Mouse (Mus musculus) mouse embryonic stem cell (cell line): ENCODE measurements around the gene Nfatc2.

Source experiments
- in situ Hi-C, 2 experiments: fragments of 300-500 bp; cut with MboI; formaldehyde crosslinking; loops; 1 replicate in 1 of 2; 3 replicates in 1 of 2; pipeline ENCODE4 v1.14.3; 2019 to 2020; ENCODE audit warnings: low sequenced_read_pairs in 2 of 2, low pct_unique_long_range_greater_than_20kb in 1 of 2, mixed read lengths in 1 of 2; ENCODE audit not compliant: unreplicated experiment in 1 of 2

Nfatc2 gene

DNA sequence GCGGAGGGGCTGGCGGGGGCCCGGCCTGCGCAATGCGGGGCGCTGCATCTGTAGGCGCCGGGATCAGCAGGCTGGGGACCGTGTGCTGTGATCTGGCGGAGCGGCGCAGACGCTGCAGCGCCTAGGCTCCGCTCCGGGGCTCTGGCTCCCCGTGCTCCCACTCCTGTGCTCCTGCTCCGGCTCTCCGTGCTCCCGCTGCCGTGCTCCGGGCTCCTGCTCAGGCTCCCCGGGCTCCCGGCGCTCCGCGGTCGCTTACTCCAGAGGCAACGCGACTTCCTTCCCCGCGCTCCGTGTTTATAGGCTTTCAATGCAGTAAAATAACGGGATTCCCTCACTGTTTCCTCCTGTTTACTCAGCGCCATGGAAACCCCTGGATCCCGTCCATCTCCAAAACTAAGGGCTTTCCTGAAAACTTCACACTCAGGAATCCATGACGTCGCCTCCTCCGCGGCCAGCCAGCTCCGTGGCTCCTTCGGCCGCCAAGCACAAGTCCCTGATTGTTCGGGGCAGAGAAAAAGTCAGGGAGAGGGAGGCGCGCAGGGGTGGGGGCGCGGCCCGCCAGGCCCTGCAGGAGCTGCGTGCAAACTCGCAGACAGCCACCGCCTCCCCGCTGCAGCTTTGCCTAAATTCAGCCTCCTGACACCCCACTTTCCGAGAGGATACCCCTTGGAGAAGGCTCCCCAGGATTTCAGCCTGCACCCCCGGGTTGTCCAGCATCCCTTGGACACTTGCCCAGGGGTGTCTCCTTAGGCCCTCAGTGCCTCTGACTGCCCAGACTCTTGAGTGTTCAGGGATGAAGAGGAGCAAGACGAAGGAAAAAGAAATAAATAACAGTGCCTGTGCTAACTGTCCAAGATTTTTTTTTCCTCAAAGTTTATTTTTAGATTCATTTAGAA, at the start of gene Nfatc2:
Gene Nfatc2, minus strand, starts transcription at position 167 of the 896 bp plus-strand sequence.
- in situ Hi-C loops, result no loop called here

DNA sequence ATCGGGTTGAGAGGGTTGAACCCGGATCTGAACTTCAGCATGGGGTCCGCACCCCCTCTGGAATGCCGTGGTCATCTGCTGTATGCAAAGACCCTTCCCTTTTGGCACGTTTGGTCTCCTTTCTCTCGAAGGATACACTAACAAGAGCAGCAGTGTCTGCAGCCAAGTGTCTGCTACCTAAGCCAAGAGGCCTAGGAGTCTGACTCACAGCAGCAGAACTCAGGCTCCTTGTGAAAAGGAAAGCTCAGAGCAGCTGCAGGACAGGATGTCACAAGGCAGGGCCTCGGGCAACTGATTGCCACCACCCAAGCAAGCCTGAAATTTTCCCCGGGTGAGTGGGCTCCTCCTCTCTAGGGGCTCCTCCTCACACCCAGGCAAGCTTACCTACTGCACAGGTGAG, 46.7 kb upstream of the Nfatc2 start:
- in situ Hi-C loops, result loop anchor here in 1 of 2 experiments (25.0 kb wide), 1 partner anchor 386 kb away; no protein-coding TSS in a partner anchor

DNA sequence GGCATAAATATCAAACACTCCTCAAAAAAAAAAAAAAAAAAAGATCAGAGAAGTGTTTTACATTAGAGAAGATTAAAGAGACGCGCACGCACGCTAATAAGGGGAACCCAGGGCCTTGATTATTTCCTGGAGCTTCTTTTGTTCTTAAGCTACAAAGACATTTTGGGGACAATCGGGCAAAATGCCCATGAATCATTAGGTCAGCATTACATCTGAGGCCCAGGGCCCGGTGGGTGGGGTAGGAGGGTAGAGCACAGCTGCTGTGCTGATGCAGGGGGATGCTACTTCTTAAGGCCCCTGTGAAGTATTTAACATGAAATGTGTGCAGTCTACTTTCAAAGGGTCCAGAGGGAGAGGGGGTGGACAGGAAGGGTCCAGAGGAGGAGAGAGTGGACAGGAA, 43.4 kb upstream of the Nfatc2 start:
- in situ Hi-C loops, result loop anchor here in 1 of 2 experiments (25.0 kb wide), 1 partner anchor 383 kb away; no protein-coding TSS in a partner anchor

DNA sequence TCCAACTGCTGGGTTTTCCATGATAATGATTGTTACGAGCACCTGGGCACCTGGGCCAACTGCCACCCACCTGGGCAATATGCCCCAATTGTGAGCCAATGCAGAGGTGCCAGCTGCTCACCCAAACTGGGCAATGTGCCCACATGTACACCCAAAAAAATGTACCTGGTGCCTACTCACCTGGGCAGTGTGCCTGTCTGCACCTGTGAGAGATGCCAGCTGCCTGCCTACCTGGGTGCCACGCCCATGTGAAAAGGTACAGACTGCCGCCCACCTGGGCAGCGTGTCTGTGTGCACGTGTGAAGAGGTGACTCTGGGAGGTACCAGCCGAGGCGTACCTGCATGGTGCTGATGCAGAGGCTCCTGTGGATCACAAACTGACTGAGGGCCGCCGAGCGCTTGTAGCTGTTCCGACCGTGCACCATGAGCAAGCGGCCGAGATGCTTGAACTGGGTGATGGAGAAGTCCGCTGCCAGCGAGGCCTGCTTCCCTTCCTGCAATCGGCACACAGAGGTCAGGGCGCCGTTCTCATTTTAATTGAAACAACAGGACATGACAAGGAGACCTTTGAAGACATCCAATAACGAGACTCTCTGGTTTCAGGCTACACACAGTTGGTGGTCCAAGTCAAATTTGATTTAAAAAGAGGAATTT, 42.2 kb upstream of the Nfatc2 start:
- in situ Hi-C loops, result loop anchor here in 1 of 2 experiments (25.0 kb wide), 1 partner anchor 381 kb away; no protein-coding TSS in a partner anchor

DNA sequence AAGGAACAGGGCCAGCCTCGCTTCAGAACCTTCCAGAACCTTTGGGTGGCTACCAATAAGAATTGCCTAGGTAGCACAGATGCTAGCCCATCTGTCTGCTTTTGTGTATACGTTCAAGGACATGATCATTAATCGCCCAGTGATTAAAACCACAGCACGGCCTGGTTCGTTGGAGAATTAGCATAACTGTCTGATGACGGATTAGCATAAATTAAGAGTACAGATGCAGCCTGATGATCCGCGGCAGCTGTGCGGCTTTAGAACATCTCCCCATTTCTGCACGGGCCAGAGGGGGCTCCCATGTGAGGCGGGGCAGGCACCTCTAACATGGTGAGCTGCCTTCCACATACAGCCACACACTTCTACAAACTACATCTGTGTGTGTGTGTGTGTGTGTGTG, 40.7 kb upstream of the Nfatc2 start:
- in situ Hi-C loops, result loop anchor here in 1 of 2 experiments (25.0 kb wide), 1 partner anchor 380 kb away; no protein-coding TSS in a partner anchor

DNA sequence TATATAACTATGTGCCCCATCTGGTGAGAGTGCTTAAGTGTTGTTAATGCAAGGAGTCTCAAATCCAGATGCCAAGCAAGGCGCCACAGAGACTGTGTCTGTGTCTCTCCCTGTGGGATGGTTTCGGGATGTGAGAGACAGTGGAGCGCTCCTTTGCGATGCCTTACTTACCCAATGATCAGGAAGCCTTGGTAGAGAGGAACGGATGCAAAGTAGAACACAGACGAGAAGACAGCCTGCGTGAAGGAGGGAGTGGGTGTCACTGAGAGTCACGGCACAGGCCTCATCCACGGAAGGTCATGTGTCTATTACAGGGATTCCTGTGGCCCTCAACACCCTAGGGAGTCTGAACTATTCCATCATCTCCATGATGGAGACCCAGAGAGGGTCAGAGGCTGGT, 39.0 kb upstream of the Nfatc2 start:
- in situ Hi-C loops, result loop anchor here in 1 of 2 experiments (25.0 kb wide), 1 partner anchor 378 kb away; no protein-coding TSS in a partner anchor

DNA sequence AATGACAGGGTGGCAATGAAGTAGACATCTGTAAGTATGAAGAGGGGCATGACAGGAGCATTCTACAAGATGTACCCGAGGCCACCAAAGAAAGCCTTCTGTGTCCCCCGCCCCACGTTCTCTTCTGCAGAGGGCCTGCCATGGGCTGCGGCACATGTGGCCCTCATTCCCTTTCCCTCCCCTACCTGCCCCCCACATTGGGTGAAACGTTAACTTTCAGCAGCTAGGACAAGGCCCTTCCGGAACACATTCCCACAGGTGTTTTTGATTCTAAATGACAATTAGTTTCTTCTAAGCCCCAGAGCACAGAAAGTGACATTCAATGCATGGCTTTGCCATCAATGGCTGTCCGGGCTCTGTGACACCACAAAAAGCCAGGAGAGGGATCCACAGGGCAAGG, 33.4 kb upstream of the Nfatc2 start:
- in situ Hi-C loops, result loop anchor here (5.0 to 25.0 kb wide), 3 partner anchors 160 to 373 kb away; no protein-coding TSS in a partner anchor

DNA sequence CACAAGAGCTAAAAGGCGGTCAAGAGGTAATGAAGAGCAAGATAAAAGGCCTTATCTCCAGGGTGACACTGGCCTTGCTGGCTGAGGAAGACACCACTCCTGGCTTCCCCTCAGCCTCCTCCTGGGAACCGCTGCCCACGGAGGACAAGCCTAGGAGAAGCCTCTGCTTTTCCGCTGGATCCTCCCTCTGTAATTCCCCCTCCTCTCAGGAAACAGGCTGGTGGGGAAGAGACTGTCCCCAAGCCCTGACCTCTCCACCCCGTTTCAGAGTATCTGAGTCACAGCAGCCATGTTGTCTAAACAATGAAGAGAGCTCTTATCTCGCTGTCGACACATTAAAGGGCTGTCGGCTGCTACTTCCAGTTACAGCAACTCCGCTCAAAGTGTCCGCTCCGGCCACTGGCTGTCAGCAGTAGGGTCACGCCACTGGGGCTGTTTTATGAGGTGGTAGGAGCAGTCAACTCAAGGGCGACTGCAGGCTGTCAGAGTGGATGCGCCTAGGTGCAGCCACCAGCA, 31.9 kb upstream of the Nfatc2 start:
- in situ Hi-C loops, result loop anchor here (5.0 to 25.0 kb wide), 3 partner anchors 159 to 371 kb away; no protein-coding TSS in a partner anchor

DNA sequence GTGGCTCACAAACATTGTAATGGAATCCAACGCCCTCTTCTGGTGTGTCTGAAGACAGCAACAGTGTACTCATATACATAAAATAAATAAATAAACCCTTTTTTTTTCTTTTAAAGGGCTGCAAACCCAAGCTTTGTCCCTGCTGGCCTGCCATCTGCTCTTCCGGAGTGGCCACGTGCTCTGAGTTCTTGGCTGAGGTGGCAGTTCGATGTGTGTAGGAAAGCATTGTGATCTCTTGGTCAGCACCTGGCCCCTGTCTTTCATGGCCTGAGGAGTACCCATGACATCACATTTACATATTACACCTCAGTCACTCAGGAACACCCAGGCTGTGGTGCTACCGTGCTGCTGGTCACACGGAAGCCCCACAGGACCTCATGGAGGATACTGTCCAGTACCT, 31.1 kb upstream of the Nfatc2 start:
- in situ Hi-C loops, result loop anchor here (5.0 to 25.0 kb wide), 3 partner anchors 158 to 370 kb away; no protein-coding TSS in a partner anchor

DNA sequence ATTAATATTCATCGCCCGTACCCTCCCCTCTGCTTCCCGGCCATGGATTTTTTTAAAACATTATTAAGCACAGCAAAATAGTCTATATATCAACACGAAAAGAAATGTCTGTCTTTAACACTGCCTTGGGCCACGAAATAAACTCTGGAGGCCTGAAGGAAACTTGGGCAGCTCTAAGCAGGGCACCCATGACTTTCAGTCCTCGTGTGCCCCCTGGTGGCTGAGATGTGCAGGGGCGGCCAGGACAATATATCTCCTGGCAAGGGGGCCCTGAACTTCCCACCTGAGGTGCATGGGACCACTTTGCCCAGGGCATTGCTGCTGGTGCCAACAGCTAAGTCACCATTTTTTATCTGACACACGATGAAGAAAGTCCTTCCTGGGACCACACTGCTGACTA, 27.3 kb upstream of the Nfatc2 start:
- in situ Hi-C loops, result loop anchor here in 1 of 2 experiments (25.0 kb wide), 1 partner anchor 366 kb away; no protein-coding TSS in a partner anchor

DNA sequence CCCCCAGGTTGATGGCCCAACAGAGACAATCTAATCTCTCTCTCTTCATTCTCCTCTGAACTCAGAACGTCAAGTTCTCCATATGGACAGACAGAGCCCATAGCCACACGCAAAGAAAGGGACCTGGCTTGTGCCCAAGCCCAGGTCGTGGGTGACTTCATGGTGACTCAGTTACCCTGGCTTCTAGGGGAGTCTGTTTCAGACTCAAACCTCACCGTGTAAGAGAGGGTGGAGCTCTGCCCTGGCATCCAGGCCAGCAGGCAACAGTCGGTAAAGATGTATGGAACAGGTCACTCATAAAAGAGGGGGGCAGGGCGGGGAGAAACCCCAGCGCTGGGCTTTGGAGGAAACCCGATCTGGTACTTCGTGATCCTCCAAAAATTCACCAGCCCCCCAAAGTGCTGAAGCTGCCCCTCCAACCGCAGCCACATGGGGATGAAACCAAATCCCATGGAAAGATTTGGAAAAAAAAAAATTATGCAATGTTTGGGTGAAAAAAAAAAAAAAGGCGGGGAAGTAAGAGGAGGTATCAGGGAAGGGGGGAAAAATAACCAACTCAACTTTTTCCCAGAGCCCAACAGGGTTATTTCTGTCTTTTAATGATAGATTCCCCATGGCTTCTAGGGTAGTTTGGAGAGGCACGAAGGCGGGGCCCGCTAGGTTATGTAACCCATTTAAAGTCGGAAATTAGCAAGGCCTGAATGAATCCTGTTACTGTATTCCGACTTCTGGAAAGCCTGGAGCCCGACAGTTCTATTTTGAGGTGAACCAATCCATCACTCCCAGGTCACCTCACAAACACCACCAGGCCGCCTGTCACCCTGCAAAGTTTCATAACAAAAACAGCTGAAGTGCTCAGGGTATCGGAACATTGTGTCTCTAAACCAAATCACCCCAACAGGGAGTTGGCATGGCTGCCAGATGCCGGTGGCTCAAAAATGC, 26.6 kb upstream of the Nfatc2 start:
- in situ Hi-C loops, result loop anchor here in 1 of 2 experiments (25.0 kb wide), 1 partner anchor 366 kb away; no protein-coding TSS in a partner anchor

DNA sequence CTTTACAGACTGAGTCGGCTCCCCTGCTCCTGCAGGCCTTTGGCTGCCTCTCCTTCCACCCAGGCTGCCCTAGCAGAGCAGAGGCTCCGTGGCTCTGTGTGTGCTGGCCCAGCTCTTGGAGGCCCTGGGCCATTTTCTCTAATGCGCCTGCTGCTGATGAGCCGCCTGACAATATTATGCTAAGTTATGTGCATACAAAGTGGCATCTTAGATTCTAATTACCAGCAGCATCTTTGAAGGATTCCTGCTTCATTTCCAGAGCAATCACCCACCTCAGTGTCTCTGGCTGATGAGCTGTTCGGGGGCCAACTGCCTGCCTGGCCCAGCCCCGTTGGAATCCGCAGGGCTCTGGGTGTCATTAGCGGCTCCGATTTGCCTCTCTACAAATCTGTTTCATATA, 24.9 kb upstream of the Nfatc2 start:
- in situ Hi-C loops, result loop anchor here in 1 of 2 experiments (25.0 kb wide), 1 partner anchor 364 kb away; no protein-coding TSS in a partner anchor

DNA sequence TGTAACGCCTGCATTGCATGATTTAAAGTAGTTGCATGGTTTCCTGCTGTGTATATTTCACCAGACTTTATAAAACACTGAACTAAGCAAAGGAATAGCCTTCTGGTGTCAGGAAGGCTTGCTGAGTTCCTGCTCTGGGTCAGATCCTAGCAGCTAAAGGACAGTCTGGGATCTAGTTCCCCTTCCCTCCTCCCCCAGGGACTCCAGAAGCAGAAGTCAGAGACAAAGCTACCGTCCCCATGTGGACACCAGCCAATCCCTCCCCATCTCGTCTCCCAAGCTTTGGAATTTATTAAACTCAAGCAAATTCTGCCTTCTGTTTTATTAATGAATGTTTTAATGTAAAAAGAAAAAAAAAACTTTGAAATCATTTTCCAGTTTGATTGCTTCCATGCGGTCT, 23.6 kb upstream of the Nfatc2 start:
- in situ Hi-C loops, result loop anchor here in 1 of 2 experiments (25.0 kb wide), 1 partner anchor 363 kb away; no protein-coding TSS in a partner anchor

DNA sequence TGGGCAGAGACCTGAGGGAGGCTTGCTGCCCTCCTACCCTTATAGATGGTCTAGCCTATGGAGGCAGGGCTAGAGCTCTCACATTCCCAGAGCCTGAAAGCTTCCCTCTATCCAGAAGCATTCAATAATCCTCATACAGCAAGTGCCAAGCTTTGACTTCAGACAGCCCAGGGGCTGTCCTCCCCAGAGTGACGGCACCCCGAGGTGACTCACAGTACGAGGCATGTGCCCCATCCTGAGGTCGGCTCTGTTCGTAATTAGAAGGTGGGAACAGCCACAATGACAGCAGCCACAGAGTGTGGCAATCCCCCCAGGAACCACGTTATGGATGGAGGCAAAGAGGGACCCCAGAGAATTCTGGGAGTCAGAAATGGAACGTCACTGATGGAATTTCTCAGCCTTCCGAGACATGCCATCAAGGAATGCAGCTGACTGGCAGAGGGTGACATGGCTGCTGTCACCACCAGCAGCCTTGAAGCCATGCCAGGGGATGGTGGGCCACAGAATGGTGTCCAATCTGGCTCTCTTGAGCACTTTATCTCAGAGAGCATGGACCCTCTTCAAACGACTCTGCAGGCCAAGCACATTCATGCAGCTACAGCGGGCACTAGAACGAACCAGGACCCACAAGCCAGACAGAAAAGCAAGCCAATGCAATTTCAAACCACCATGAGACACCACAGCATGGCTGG, 19.8 kb upstream of the Nfatc2 start:
- in situ Hi-C loops, result no loop called here

DNA sequence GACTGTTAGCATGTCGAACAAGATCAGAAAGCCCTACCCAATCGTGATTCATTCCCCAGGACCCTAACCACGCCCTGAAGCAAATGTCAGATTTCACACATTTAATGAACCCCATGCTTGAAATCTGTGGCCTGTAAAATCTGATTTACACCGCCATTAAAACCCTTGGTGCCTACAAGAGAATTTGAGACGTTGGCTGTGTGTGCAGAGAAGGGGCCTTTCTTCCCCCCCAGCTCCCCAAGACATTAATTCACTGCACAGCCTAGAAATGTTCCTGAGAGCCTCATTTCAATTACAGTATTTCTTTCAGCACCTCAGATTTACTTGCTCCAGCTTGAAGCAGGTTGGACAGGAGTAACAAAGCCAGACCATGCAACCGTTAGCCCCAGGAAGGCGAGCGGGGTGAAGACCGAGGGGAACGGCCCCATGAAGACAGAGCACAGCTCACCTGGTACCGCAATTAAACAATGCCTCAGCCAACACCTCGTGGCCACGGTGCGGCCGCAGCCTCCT, 16.8 kb upstream of the Nfatc2 start:
- in situ Hi-C loops, result no loop called here

DNA sequence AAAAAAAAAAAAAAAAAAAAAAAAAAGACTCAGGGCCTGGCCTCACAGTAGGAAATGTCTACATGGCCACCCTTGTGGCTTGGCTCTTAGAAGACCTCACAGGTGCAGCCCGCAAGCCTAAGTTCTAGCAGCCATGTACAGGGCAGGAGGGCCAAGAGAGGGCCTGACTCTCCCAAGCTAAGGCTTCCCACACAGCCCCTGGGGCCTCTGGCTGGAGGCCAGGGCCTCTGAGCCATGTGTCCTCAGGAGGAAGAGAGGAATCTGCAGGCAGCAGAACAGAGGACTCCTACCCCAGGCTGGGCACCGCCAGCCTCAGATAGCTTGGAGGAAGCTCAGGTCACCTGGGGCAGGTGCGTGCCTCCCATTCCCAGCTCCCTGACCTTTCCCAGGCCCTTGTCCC, 13.7 kb upstream of the Nfatc2 start:
- in situ Hi-C loops, result no loop called here
